In the genomic region with DNA sequence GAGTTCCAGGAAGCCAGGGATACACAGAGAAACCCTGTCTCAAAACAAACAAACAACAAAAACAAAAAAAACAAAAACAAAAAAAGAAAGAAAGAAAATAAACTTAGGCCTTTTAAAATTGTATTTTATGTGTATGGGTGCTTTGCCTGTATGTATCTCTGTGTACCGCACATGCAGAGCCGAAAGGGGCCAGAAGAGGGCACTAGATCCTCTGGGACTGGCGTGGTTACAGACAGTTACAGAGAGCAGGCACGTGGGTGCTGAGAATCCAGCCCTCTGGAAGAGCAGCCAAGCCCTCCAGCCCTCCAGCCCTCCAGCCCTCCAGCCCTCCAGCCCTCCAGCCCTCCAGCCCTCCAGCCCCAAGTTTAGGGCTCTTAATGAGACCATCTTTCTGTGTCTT, we compare ENCODE assay signal across 9 mouse cellular contexts. TPM values are rescaled to one million over a fixed set of nuclear protein-coding genes. Genes with fewer than 3 reads are reported as not detected.
A peak's percentile ranks its signal among the peaks of the same experiment; 100 is the strongest.
DNase-seq lines count a peak whose midpoint lies in the region; ATAC-seq and TF ChIP-seq lines count a peak whose summit lies in the region.
"Had no signal": no experiment of that assay in that cellular context is flagged by ENCODE, and none has a peak within 500 bp of the region (broad histone marks: within the 10 kb centered on the region; RNA-seq: fewer than 3 reads in every experiment).

No protein-coding gene starts in this region.

- no peak for DNase-seq in heart, adult 2 months
- no peak for DNase-seq in heart, postnatal 14 days
- DNase-seq in 416B (ENCODE audit: low read depth) (peak; percentile 69), R1 (ENCODE audit: low read depth, low spot score) (peak; percentile 81)
- peak; percentile 36 for DNase-seq in mesoderm, embryonic 11.5 days (ENCODE audit: low read depth, low spot score)
- no peak for DNase-seq in frontal cortex, postnatal 10 days (ENCODE audit: low spot score in 2 of 2)
- no peak for DNase-seq in gastrocnemius, postnatal 36 days

- ATAC-seq in erythroblast, adult 5-6 weeks (replicated peaks; ENCODE audit: low FRiP score, poor library complexity, severe bottlenecking) = peak; percentile 65

- 39% methylated on average over 4 of the region's 4 CpGs for WGBS in heart, adult 2 months

- no peak for TF ChIP-seq EP300 in heart, adult 2 months (IDR thresholded peaks at IDR 0.05; ENCODE audit: insufficient read depth, low read depth, low read length)

- H3K9ac ChIP-seq in heart, adult 2 months (ENCODE audit: low read depth, low read length) = no peak overlapping the region
- H3K9ac ChIP-seq: embryonic facial prominence, embryonic 12.5 days had no signal

- H3K36me3 ChIP-seq in heart, adult 2 months (ENCODE audit: control insufficient read depth, insufficient read depth, low read length) = no peaks in the 10 kb centered on the region
- H3K36me3 ChIP-seq: embryonic facial prominence, embryonic 12.5 days had no signal

- no peak for TF ChIP-seq POLR2A in heart, adult 2 months (IDR thresholded peaks at IDR 0.05; ENCODE audit: insufficient read depth, low read depth, low read length)

- peaks cover 3% of the 10 kb centered on the region; the same call in 1 of the 2 replicates for H3K4me1 ChIP-seq in heart, adult 2 months (ENCODE audit: control insufficient read depth, insufficient read depth, low read length)
- H3K4me1 ChIP-seq: embryonic facial prominence, embryonic 12.5 days had no signal

- TF ChIP-seq CTCF in heart, adult 2 months (IDR thresholded peaks at IDR 0.05) = peak; percentile 66

- no peaks in the 10 kb centered on the region for H3K27me3 ChIP-seq in heart, adult 2 months (ENCODE audit: control insufficient read depth, insufficient read depth, low read length)
- H3K27me3 ChIP-seq: embryonic facial prominence, embryonic 12.5 days had no signal

- no peaks in the 10 kb centered on the region for H3K79me2 ChIP-seq in heart, adult 2 months (replicated peaks; ENCODE audit: control insufficient read depth, insufficient read depth, low read length)

- intact Hi-C loops in heart, adult 2 months (cut with DNase I) = no loop called here
- intact Hi-C loops in heart, postnatal 14 days (cut with DNase I) = no loop called here
- intact Hi-C loops in gastrocnemius, postnatal 36 days (cut with DNase I) = no loop called here

- no peak overlapping the region for H3K27ac ChIP-seq in heart, adult 2 months
- H3K27ac ChIP-seq: embryonic facial prominence, embryonic 12.5 days had no signal

- no peak overlapping the region for H3K4me3 ChIP-seq in heart, adult 2 months
- H3K4me3 ChIP-seq: embryonic facial prominence, embryonic 12.5 days had no signal

RNA-seq across cellular contexts. Expression of gene Zfyve28, which starts 16.5 kb away (rescaled TPM):
- total RNA-seq in heart, adult 2 months (2021) = under 1 TPM; 0.65 to 0.75 TPM
- polyA plus RNA-seq in heart, adult 2 months (2012; rRNA removed) = 1.3 and 1.7 TPM in 2 replicates
- total RNA-seq in heart, postnatal 14 days (2021) = 1 to 10 TPM in 1 of 2 experiments, under 1 TPM in 1; 0.41 to 1.0 TPM
- not detected in 2 replicates for total RNA-seq in erythroblast, adult 5-6 weeks (2015; ENCODE audit: low replicate concordance)
- total RNA-seq in erythroblast, adult 5-6 weeks (2017; ENCODE audit: low replicate concordance) = 0.42 and 0.68 TPM in 2 replicates
- total RNA-seq in gastrocnemius, postnatal 36 days (2021) = 1 to 10 TPM; 1.0 to 1.2 TPM

RNA-seq across cellular contexts. Expression of gene Cfap99, which starts 16.7 kb away (rescaled TPM):
- total RNA-seq in heart, adult 2 months (2021) = not detected
- polyA plus RNA-seq in heart, adult 2 months (2012; rRNA removed) = not detected in 2 replicates
- total RNA-seq in heart, postnatal 14 days (2021) = not detected
- not detected in 2 replicates for total RNA-seq in erythroblast, adult 5-6 weeks (2015; ENCODE audit: low replicate concordance)
- not detected in 2 replicates for total RNA-seq in erythroblast, adult 5-6 weeks (2017; ENCODE audit: low replicate concordance)
- total RNA-seq in gastrocnemius, postnatal 36 days (2021) = not detected
- polyA plus RNA-seq: embryonic facial prominence, embryonic 12.5 days had no signal

Comparison
In these comparisons a context has a peak if more than half of its experiments do, and no peak if none do; other contexts are left out.
1. DNase-seq: peak in 416B (single experiment), R1 (single experiment) and mesoderm, embryonic 11.5 days (single experiment); none in heart, adult 2 months (0 of 2), heart, postnatal 14 days (0 of 2), frontal cortex, postnatal 10 days (0 of 2) and gastrocnemius, postnatal 36 days (0 of 2).